Mouse (Mus musculus): ENCODE data around the gene Chic2.

DNA sequence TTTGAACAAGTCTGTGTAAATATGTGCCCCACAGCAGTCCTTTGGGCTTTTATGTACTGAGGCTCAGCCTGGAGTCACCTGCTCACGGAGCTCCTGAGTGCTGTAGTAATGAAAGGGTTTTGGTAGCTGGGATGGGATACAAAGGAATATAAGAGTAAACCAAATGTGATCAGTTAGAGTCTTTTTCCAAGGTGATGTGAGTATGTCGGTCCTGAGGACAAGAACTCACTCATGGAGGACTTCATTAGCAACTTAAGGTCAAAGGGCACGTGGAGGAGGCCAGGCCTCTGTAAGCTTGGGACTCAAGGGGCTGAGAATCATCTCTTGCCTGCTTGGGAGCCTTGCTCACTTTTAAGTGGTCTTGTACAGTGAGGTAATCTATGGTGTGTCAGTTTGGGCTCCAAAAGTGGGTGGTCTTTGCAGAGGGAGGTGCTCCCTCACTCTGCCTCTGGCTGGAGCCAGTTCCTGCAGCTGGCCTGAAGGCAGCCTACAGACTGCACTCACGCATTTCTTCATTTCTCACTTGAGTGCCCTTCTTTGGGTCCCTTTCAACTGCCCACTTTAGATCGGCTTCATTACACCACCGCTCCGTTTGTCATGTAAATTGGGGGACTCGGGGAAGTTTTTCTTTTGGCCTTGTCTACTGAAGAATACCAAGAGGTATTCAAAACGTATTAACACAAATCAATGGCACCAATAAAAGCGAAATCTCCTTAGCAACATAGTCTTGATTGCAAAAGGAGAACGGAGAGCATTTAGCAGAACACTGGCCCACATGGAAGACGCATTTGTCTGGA lies 45.7 kb downstream of the Chic2 start:
- TF ChIP-seq CTCF (IDR thresholded peaks at IDR 0.05; ENCODE audit: borderline replicate concordance, insufficient read depth, low read depth, low read length) (no peak), POLR2A (IDR thresholded peaks at IDR 0.05; ENCODE audit: borderline replicate concordance, insufficient read depth, low read length) (no peak)
